Mouse (Mus musculus) midbrain, postnatal 0 days (tissue): ENCODE measurements around the gene Tle6. TPM values are rescaled to one million over a fixed set of nuclear protein-coding genes. Genes with fewer than 3 reads are reported as not detected.

Experiments
- ATAC-seq: fragments of 200-750 bp; cut with Nextera tagmentation; 2 replicates; pipeline ENCODE4 v1.8.0; 2017; ENCODE audit warnings: moderate number of reproducible peaks, mild to moderate bottlenecking, moderate TSS enrichment, moderate library complexity; ENCODE audit not compliant: low FRiP score
- DNase-seq: peaks from one replicate; pipeline ENCODE4 v3.0.0-alpha.2; 2015; ENCODE audit warnings: low spot score
- H3K27ac ChIP-seq: fragments of 300-500 bp; sonication (generic); 2 replicates; pipeline ENCODE4 v1.5.1; 2014; ENCODE audit warnings: low read depth, mild to moderate bottlenecking, low read length, mixed read lengths
- H3K27me3 ChIP-seq: fragments of 300-500 bp; sonication (generic); 2 replicates; pipeline ENCODE4 v1.6.1; 2014; ENCODE audit warnings: low read length, control low read depth, mixed read lengths; ENCODE audit not compliant: insufficient read depth
- H3K36me3 ChIP-seq: fragments of 300-500 bp; sonication (generic); 2 replicates; pipeline ENCODE4 v1.6.1; 2014; ENCODE audit warnings: low read length, control low read depth, mixed read lengths; ENCODE audit not compliant: insufficient read depth
- H3K4me1 ChIP-seq: fragments of 300-500 bp; sonication (generic); 2 replicates; pipeline ENCODE4 v1.6.1; 2014; ENCODE audit warnings: mild to moderate bottlenecking, control low read depth, antibody characterized with exemption, low read length, mixed read lengths; ENCODE audit not compliant: insufficient read depth
- H3K4me2 ChIP-seq: fragments of 300-500 bp; sonication (generic); 2 replicates; pipeline ENCODE4 v1.6.1; 2014; ENCODE audit warnings: low read depth, mild to moderate bottlenecking, low read length, mixed read lengths; ENCODE audit not compliant: poor library complexity, severe bottlenecking
- H3K4me3 ChIP-seq: fragments of 300-500 bp; sonication (generic); 2 replicates; pipeline ENCODE4 v1.5.1; 2014; ENCODE audit warnings: low read depth, mild to moderate bottlenecking, low read length, moderate library complexity
- H3K9ac ChIP-seq: fragments of 300-500 bp; sonication (generic); replicated peaks from 2 replicates; pipeline ENCODE4 v1.6.1; 2014; ENCODE audit warnings: mild to moderate bottlenecking, low read length, moderate library complexity, mixed read lengths; ENCODE audit not compliant: poor library complexity, severe bottlenecking
- H3K9me3 ChIP-seq: fragments of 300-500 bp; sonication (generic); 2 replicates; pipeline ENCODE4 v1.6.1; 2016; ENCODE audit warnings: low read length, control low read depth
- CTCF ChIP-seq: IDR thresholded peaks from 2 replicates; pipeline ENCODE4 v1.5.1; 2016; ENCODE audit warnings: antibody characterized with exemption, mild to moderate bottlenecking
- WGBS: fragments of 180-500 bp; shearing (Covaris S2); extraction: QIAGEN DNeasy Blood & Tissue Kit; methylation state at CpG from one replicate; pipeline ENCODE4 v1.1.7; 2014; 5-methylcytosine and 5-hydroxymethylcytosine counted together
- polyA plus RNA-seq: library from polyadenylated mRNA; unstranded; fragments of >200 nt; fragmentation: Nextera tagmentation; extraction: Ambion mirVana; gene quantifications from 2 replicates; pipeline ENCODE4 v1.2.1, GENCODE M21; 2015
- total RNA-seq: library from RNA; depleted of rRNA; stranded (reverse); fragments of >200 nt; gene quantifications from 2 replicates; pipeline ENCODE4 v1.2.3, GENCODE M21; 2014

Gene Tle6
- total and polyA plus RNA-seq, 2 experiments from 2014 or later, result 7.5 to 13.3 TPM

GRCm38 (mm10) chr10:81599630-81600029 is 1.2 kb downstream of the Tle6 start:
- peaks cover 22% of the 10 kb centered on the region; the same call in 1 of the 2 replicates for H3K4me1 ChIP-seq
- WGBS, result 81% methylated on average over 5 of the region's 5 CpGs

GRCm38 (mm10) chr10:81598871-81599270 is 2.0 kb downstream of the Tle6 start:
- DNase-seq, result no peak
- Histone ChIP-seq H3K9ac (no peak overlapping the region), H3K4me3 (no peak overlapping the region), H3K27ac (no peak overlapping the region), H3K9me3 (no peaks in the 10 kb centered on the region), H3K4me1 (peaks cover 21% of the 10 kb centered on the region; the same call in 1 of the 2 replicates), H3K27me3 (peaks cover 17% of the 10 kb centered on the region; the same call in 1 of the 2 replicates), H3K4me2 (no peak overlapping the region), H3K36me3 (no peaks in the 10 kb centered on the region)
- WGBS, result 72% methylated on average over 6 of the region's 6 CpGs
- ATAC-seq, result no peak
- TF ChIP-seq CTCF, result no peak

More at GRCm38 (mm10) chr10:81599630-81600029, 1.2 kb downstream of the Tle6 start:
- Histone ChIP-seq H3K36me3 (no peaks in the 10 kb centered on the region), H3K4me2 (no peak overlapping the region), H3K9me3 (no peaks in the 10 kb centered on the region), H3K4me3 (no peak overlapping the region), H3K27me3 (peaks cover 11% of the 10 kb centered on the region; the same call in 1 of the 2 replicates), H3K27ac (no peak overlapping the region), H3K9ac (no peak overlapping the region)
- TF ChIP-seq CTCF, result no peak
- ATAC-seq, result no peak
- no peak for DNase-seq

- no peak overlapping the region for H3K4me2 ChIP-seq
- no peaks in the 10 kb centered on the region for H3K36me3 ChIP-seq
- peaks cover 18% of the 10 kb centered on the region for H3K27me3 ChIP-seq
- no peak overlapping the region for H3K9ac ChIP-seq
- ATAC-seq (no peak), DNase-seq (no peak)
- H3K9me3 ChIP-seq, result no peaks in the 10 kb centered on the region
- H3K4me1 ChIP-seq, result peaks cover 21% of the 10 kb centered on the region; the same call in 1 of the 2 replicates
- no peak overlapping the region for H3K27ac ChIP-seq
- 45% methylated on average over 3 of the region's 3 CpGs for WGBS
- no peak overlapping the region for H3K4me3 ChIP-seq
- TF ChIP-seq CTCF, result no peak
Measured at GRCm38 (mm10) chr10:81598342-81598741, 2.5 kb downstream of the Tle6 start.

- no peak for TF ChIP-seq CTCF
- 0 out of 2 replicates have a peak overlapping the region, but pooled peaks have one; percentile 28 for H3K4me2 ChIP-seq
- no peak overlapping the region; the same call in 1 of the 2 replicates for H3K9ac ChIP-seq
- H3K4me1 ChIP-seq, result peaks cover 21% of the 10 kb centered on the region; the same call in 1 of the 2 replicates
- peak; percentile 77 for DNase-seq
- no peaks in the 10 kb centered on the region for H3K9me3 ChIP-seq
- no peak overlapping the region for H3K4me3 ChIP-seq
- WGBS, result 10% methylated on average over 11 of the region's 12 CpGs
- no peak overlapping the region; the same call in 1 of the 2 replicates for H3K27ac ChIP-seq
- no peaks in the 10 kb centered on the region for H3K36me3 ChIP-seq
- no peak; the same call in 1 of the 2 replicates for ATAC-seq
- peaks cover 26% of the 10 kb centered on the region for H3K27me3 ChIP-seq
Measured at GRCm38 (mm10) chr10:81597137-81597950, 3.5 kb downstream of the Tle6 start.

GRCm38 (mm10) chr10:81596611-81597010 is 4.3 kb downstream of the Tle6 start:
- H3K27ac ChIP-seq, result no peak overlapping the region
- DNase-seq (peak; percentile 36), ATAC-seq (no peak)
- peak overlapping the region; percentile 28; the same call in 1 of the 2 replicates for H3K4me2 ChIP-seq
- peaks cover 21% of the 10 kb centered on the region; the same call in 1 of the 2 replicates for H3K4me1 ChIP-seq
- no peak overlapping the region for H3K9ac ChIP-seq
- no peaks in the 10 kb centered on the region for H3K36me3 ChIP-seq
- WGBS, result 3% methylated on average over 10 of the region's 10 CpGs
- H3K27me3 ChIP-seq, result peaks cover 26% of the 10 kb centered on the region
- H3K9me3 ChIP-seq, result no peaks in the 10 kb centered on the region
- no peak overlapping the region for H3K4me3 ChIP-seq
- no peak for TF ChIP-seq CTCF

- H3K9me3 ChIP-seq, result no peaks in the 10 kb centered on the region
- H3K4me1 ChIP-seq, result peaks cover 19% of the 10 kb centered on the region; the same call in 1 of the 2 replicates
- ATAC-seq (no peak), DNase-seq (no peak)
- WGBS, result 45% methylated on average over 5 of the region's 5 CpGs
- TF ChIP-seq CTCF, result no peak
- H3K27ac ChIP-seq, result no peak overlapping the region
- H3K36me3 ChIP-seq, result no peaks in the 10 kb centered on the region
- peaks cover 26% of the 10 kb centered on the region for H3K27me3 ChIP-seq
- no peak overlapping the region for H3K9ac ChIP-seq
- no peak overlapping the region for H3K4me2 ChIP-seq
- H3K4me3 ChIP-seq, result no peak overlapping the region
Measured at GRCm38 (mm10) chr10:81595599-81595998, 5.3 kb downstream of the Tle6 start.
